Mouse (Mus musculus): ENCODE measurements at regions not wholly inside any gene's neighbourhood (a gene's known extent, or its start where the extent isn't known, plus 50 kb on each side); places are given as distances from the start of the nearest gene placed in this dataset.

DNA sequence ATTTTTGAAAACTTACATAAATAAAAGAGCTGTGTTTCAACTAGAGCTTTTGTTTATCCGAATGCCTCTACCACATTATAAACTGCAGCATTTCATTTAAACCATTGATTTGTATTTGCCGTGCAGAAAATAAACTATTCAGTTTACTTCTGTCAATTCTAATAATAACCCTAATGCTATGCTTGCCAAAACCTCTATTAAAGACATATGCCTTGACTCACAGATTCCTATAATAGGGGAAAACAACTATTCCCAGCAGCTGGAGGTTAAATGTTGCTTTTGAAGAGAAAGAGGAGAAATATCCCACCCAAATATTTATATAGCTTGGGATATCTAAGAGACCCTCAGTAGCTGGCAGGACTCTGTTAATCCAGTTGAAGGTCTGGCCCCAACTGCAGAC is 340.4 kb upstream of the Ptger4 start:
- ATAC-seq (replicated peaks; ENCODE audit: low FRiP score, low TSS enrichment, poor library complexity, severe bottlenecking), result no peak

DNA sequence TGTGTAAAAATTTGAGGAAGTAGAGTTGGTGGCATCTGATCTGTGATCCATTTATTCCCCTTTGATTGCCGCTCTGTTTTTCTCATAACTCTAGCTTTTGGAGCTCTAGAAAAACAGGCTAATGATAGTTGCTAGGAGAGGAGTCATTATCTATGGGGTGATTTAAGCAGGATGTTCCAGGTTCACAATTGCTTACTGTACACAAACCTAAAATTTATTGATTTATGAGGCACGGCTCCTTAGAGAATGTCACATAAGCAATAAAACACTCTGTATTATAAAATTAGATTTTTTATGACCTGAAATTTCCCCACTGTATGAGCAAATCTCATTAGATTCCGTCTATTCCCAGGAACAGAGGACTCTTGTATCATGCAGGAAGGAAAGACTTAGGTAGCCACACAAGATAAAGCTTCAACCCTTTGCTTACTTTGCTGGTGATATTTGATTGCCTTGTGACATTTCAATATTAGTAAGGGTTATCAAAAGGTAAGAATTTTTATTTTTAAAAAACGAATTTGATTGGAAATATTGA is 360.8 kb upstream of the Ptger4 start:
- ATAC-seq (replicated peaks; ENCODE audit: low FRiP score, low TSS enrichment, poor library complexity, severe bottlenecking), result no peak

- no peak for ATAC-seq (replicated peaks; ENCODE audit: low FRiP score, low TSS enrichment, poor library complexity, severe bottlenecking)
Observed at GRCm38 (mm10) chr15:5607533-5607932, 363.5 kb upstream of the Ptger4 start.

DNA sequence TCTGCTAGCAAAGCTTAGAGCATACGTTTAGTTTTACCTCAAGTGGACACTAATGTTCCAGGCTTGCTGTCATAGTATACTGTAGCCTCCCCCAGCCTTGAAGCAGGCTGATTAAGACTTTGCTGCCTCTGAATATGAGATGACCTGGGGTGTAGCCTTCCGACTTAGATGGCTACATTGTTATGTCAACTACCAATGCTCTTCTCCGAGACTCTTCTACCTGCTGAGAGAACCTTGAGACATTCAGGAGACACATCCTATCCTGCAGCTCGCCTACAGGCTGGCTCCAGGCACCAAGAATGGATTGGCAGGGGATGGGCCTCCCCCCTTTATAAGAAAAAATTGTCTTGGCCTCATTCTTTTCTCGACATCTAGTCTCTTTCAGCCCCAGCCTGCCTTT is 379.0 kb upstream of the Ptger4 start:
- ATAC-seq (replicated peaks; ENCODE audit: low FRiP score, low TSS enrichment, poor library complexity, severe bottlenecking), result no peak

- ATAC-seq (replicated peaks; ENCODE audit: low FRiP score, low TSS enrichment, poor library complexity, severe bottlenecking), result no peak
Observed at GRCm38 (mm10) chr15:5625367-5625766, 381.4 kb upstream of the Ptger4 start.

DNA sequence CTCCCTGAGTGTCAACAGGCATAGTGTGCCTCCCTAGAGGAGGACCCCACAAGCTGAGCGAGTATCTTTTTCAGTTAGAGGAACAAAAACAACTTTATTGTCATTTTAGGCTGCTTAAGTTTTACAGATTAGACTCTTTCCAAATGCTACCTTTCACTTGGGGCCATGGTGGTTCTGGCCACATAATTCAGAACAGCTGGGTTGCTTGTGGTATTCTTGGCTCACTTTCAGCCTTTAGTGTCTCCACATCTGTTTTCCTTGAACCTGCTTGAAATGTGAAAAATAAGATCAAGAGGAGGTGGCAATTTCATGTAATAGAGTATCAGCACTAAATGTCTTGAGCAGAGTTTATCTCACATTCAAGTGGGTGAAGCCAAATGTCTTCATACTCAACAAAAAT is 402.7 kb upstream of the Ptger4 start:
- ATAC-seq (replicated peaks; ENCODE audit: low FRiP score, low TSS enrichment, poor library complexity, severe bottlenecking), result no peak

DNA sequence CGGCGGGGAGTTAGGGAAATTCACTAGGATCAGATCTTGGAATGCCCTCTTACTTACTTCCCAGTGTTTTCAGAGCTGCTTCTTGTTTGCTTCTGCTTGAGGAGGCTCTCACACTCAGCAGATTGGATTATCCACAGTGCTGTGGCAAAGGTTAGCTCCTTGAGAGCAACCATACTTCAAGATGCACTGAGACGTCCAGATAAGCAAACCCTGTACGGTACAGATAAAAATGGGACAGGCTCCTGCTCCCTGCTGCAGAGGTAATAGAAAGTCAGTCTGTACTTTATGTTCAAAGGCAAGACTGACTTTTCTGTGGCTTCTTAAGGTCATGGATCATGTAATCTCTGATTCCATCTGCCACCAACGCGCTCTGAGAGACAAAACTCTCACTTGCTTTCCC is 414.8 kb upstream of the Ptger4 start:
- ATAC-seq (replicated peaks; ENCODE audit: low FRiP score, low TSS enrichment, poor library complexity, severe bottlenecking), result peak; percentile 97

- ATAC-seq (replicated peaks; ENCODE audit: low FRiP score, low TSS enrichment, poor library complexity, severe bottlenecking), result peak; percentile 93
Observed at GRCm38 (mm10) chr15:5660819-5661218, 416.8 kb upstream of the Ptger4 start.

- ATAC-seq (replicated peaks; ENCODE audit: low FRiP score, low TSS enrichment, poor library complexity, severe bottlenecking), result no peak
Observed at GRCm38 (mm10) chr15:5671781-5672180, 427.8 kb upstream of the Ptger4 start.

DNA sequence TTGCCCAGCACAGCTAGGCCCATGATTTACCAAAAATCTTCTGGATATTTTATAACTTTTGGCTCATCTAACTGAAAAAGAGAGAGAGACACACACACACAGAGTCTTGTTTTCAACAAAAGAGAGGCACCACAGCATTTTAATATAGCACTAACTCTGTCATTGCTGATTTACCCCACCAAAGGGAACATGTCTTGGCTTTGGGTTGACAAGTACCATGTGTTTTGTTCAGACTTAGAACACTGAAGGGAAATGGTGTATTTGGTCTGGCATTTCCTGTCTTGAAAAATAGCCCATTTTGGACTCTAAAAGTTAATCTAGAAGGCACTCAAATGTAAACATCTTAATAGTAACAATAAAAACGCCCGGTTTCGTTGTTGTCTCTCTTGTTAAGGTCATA is 432.7 kb upstream of the Ptger4 start:
- ATAC-seq (replicated peaks; ENCODE audit: low FRiP score, low TSS enrichment, poor library complexity, severe bottlenecking), result no peak

GRCm38 (mm10) chr15:5693810-5694209 is 449.8 kb upstream of the Ptger4 start:
- no peak for ATAC-seq (replicated peaks; ENCODE audit: low FRiP score, low TSS enrichment, poor library complexity, severe bottlenecking)

DNA sequence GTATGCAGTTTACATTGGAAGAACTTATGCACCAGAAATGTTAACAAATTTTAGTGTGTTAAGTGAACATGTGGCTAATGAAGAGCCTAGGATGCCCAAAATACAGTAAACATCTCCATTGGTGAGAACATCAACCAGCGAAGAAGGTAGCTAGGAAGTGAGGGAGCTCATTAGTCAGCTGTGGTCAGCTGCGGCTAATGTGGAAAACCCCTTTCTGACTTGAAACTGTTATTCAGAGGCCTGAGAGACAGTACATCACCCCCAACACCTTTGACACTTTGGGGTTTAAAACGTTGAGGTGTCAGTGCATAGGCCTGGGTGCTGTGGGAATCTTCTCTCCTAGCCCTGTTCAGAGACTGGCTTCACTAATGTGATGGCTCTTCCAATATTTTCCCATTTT is 451.0 kb upstream of the Ptger4 start:
- no peak for ATAC-seq (replicated peaks; ENCODE audit: low FRiP score, low TSS enrichment, poor library complexity, severe bottlenecking)

DNA sequence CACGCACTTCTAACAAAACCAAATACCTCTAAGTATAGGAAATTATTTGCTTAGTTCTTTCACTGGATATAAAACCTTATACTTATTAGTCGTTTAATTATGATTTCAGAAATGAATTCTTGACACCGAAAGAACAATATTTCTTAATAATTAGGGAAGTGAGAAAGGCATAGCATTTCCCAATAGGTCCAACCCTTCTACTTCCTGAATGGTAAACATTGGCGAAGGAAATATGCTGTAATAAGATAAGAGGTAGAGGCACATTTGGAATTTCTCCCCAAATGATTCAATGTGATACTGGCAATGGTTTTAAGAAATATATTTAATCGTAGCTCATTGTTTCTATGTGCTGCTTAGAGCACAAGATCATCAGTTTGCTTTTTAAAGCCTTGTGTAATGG is 464.5 kb upstream of the Ptger4 start:
- ATAC-seq (replicated peaks; ENCODE audit: low FRiP score, low TSS enrichment, poor library complexity, severe bottlenecking), result no peak

DNA sequence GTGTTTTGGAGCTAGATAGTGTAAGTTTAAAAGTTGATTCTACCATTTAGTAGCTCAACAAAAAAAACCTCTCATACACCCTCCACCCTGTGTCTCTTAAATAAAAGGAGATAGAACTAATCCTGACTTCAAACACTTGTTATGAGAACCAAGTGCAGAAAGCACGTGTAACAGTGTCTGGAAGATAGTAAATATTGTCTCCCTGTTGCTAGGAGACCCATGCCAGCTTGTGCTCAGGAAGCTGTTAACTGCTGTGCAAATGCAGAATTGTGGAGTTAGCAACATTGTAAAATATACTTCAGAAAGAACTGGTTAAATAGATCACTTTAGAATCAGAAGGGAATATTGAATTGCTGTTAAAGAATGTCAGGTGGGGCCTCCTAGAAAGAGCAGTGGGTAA is 496.7 kb upstream of the Ptger4 start:
- ATAC-seq (replicated peaks; ENCODE audit: low FRiP score, low TSS enrichment, poor library complexity, severe bottlenecking), result no peak

GRCm38 (mm10) chr15:5743893-5744292 is 499.9 kb upstream of the Ptger4 start:
- no peak for ATAC-seq (replicated peaks; ENCODE audit: low FRiP score, low TSS enrichment, poor library complexity, severe bottlenecking)

- ATAC-seq (replicated peaks; ENCODE audit: low FRiP score, low TSS enrichment, poor library complexity, severe bottlenecking), result no peak
Observed at GRCm38 (mm10) chr15:5758690-5759089, 514.7 kb upstream of the Ptger4 start.

DNA sequence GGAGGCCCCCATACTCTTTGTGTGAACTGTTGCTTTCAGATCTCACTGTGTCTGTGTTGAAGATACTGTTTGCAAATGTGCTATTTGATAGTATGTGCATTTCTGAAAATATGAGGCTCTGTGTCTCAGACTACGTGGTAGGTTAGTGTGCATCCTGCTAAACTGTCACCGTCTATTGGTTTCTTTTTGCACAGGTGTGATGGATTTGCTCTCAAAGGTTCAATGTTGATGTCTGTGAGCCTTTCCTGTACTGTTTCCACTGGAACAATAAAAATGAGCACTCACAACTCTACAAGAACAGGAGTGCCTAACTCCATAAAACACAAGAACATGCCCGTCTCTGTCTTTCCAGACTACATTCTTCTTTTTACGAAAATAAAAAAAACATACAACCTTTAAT is 518.2 kb upstream of the Ptger4 start:
- no peak for ATAC-seq (replicated peaks; ENCODE audit: low FRiP score, low TSS enrichment, poor library complexity, severe bottlenecking)

- ATAC-seq (replicated peaks; ENCODE audit: low FRiP score, low TSS enrichment, poor library complexity, severe bottlenecking), result no peak
Observed at GRCm38 (mm10) chr15:5777074-5777473, 522.5 kb upstream of the Dab2 start.

GRCm38 (mm10) chr15:5799917-5800316 is 499.7 kb upstream of the Dab2 start:
- no peak for ATAC-seq (replicated peaks; ENCODE audit: low FRiP score, low TSS enrichment, poor library complexity, severe bottlenecking)

- ATAC-seq (replicated peaks; ENCODE audit: low FRiP score, low TSS enrichment, poor library complexity, severe bottlenecking), result no peak
Observed at GRCm38 (mm10) chr15:5811154-5811732, 488.3 kb upstream of the Dab2 start.

DNA sequence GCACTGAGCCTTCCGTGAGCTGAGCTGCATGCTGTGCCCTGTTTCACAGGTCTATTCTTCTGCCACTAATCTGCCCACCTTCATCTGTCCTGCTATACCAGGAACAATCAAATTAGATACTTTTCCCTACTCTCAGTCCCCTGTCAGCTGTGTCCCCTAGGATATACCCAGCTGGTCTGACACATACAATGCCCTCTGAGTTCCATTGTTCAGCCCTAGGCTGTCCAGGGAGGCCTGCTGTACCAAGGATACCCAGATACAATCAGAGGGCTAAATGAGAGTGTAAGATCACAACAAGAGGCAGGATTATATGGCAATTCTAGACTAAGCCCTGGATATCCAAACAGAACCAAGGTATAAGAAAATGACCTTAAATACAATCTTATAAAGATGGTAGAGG is 487.6 kb upstream of the Dab2 start:
- no peak for ATAC-seq (replicated peaks; ENCODE audit: low FRiP score, low TSS enrichment, poor library complexity, severe bottlenecking)

All from megakaryocyte-erythroid progenitor cell, adult 5-6 weeks (primary cell).